Mouse (Mus musculus): ENCODE data around the gene Hacd1. TPM values are rescaled to one million over a fixed set of nuclear protein-coding genes. Genes with fewer than 3 reads are reported as not detected.

Gene Hacd1
- total and polyA plus RNA-seq, 2 experiments from 2014 or later = 51.2 to 83.4 TPM

- H3K27ac ChIP-seq (ENCODE audit: low read depth, low read length) = no peak overlapping the region
- 71% methylated on average over 2 of the region's 2 CpGs for WGBS
- no peak overlapping the region for H3K9ac ChIP-seq (replicated peaks; ENCODE audit: low read length, poor library complexity, severe bottlenecking)
- no peak; the same call in 1 of the 2 replicates for TF ChIP-seq CTCF (IDR thresholded peaks at IDR 0.05)
- H3K36me3 ChIP-seq (ENCODE audit: insufficient read depth, low read length) = no peaks in the 10 kb centered on the region
- DNase-seq (ENCODE audit: low spot score) (no peak), ATAC-seq (ENCODE audit: low FRiP score) (no peak)
- no peaks in the 10 kb centered on the region for H3K27me3 ChIP-seq (ENCODE audit: insufficient read depth, low read length)
- no peaks in the 10 kb centered on the region for H3K4me1 ChIP-seq (ENCODE audit: insufficient read depth, low read length)
- no peak overlapping the region for H3K4me3 ChIP-seq (ENCODE audit: low read depth, low read length)
- H3K4me2 ChIP-seq (ENCODE audit: low read depth, low read length, poor library complexity, severe bottlenecking) = no peak overlapping the region
- no peaks in the 10 kb centered on the region for H3K9me3 ChIP-seq (ENCODE audit: low read length)
These were observed 198.5 kb downstream of the Hacd1 start for GRCm38 (mm10) chr2:13857461-13857860.

GRCm38 (mm10) chr2:13855510-13855909 is 200.4 kb downstream of the Hacd1 start:
- no peaks in the 10 kb centered on the region for H3K36me3 ChIP-seq (ENCODE audit: insufficient read depth, low read length)
- no peaks in the 10 kb centered on the region for H3K4me1 ChIP-seq (ENCODE audit: insufficient read depth, low read length)
- no peak overlapping the region for H3K4me3 ChIP-seq (ENCODE audit: low read depth, low read length)
- H3K4me2 ChIP-seq (ENCODE audit: low read depth, low read length, poor library complexity, severe bottlenecking) = no peak overlapping the region
- WGBS = 66% methylated on average over 3 of the region's 3 CpGs
- no peak overlapping the region for H3K27ac ChIP-seq (ENCODE audit: low read depth, low read length)
- TF ChIP-seq CTCF (IDR thresholded peaks at IDR 0.05) = peak; percentile 56
- DNase-seq (ENCODE audit: low spot score) = peak; percentile 16
- H3K9me3 ChIP-seq (ENCODE audit: low read length) = no peaks in the 10 kb centered on the region
- H3K9ac ChIP-seq (replicated peaks; ENCODE audit: low read length, poor library complexity, severe bottlenecking) = no peak overlapping the region
- no peak for ATAC-seq (ENCODE audit: low FRiP score)
- no peaks in the 10 kb centered on the region for H3K27me3 ChIP-seq (ENCODE audit: insufficient read depth, low read length)

- no peak for ATAC-seq (ENCODE audit: low FRiP score)
- H3K9me3 ChIP-seq (ENCODE audit: low read length) = no peaks in the 10 kb centered on the region
- no peak for DNase-seq (ENCODE audit: low spot score)
- H3K4me3 ChIP-seq (ENCODE audit: low read depth, low read length) = no peak overlapping the region
- H3K27me3 ChIP-seq (ENCODE audit: insufficient read depth, low read length) = no peaks in the 10 kb centered on the region
- no peak for TF ChIP-seq CTCF (IDR thresholded peaks at IDR 0.05)
- no peaks in the 10 kb centered on the region for H3K4me1 ChIP-seq (ENCODE audit: insufficient read depth, low read length)
- H3K9ac ChIP-seq (replicated peaks; ENCODE audit: low read length, poor library complexity, severe bottlenecking) = no peak overlapping the region
- H3K4me2 ChIP-seq (ENCODE audit: low read depth, low read length, poor library complexity, severe bottlenecking) = no peak overlapping the region
- H3K27ac ChIP-seq (ENCODE audit: low read depth, low read length) = no peak overlapping the region
- no peaks in the 10 kb centered on the region for H3K36me3 ChIP-seq (ENCODE audit: insufficient read depth, low read length)
- WGBS = 75% methylated on average over 3 of the region's 3 CpGs
These were observed 219.6 kb downstream of the Hacd1 start for GRCm38 (mm10) chr2:13836310-13836709.

GRCm38 (mm10) chr2:13834989-13835388 is 220.9 kb downstream of the Hacd1 start:
- no peaks in the 10 kb centered on the region for H3K9me3 ChIP-seq (ENCODE audit: low read length)
- no peak overlapping the region for H3K4me2 ChIP-seq (ENCODE audit: low read depth, low read length, poor library complexity, severe bottlenecking)
- ATAC-seq (ENCODE audit: low FRiP score) = no peak
- no peak overlapping the region for H3K4me3 ChIP-seq (ENCODE audit: low read depth, low read length)
- no peak for TF ChIP-seq CTCF (IDR thresholded peaks at IDR 0.05)
- DNase-seq (ENCODE audit: low spot score) = no peak
- no peak overlapping the region for H3K9ac ChIP-seq (replicated peaks; ENCODE audit: low read length, poor library complexity, severe bottlenecking)
- H3K4me1 ChIP-seq (ENCODE audit: insufficient read depth, low read length) = no peaks in the 10 kb centered on the region
- H3K27ac ChIP-seq (ENCODE audit: low read depth, low read length) = no peak overlapping the region
- WGBS = 73% methylated on average over 1 of the region's 1 CpGs
- no peaks in the 10 kb centered on the region for H3K36me3 ChIP-seq (ENCODE audit: insufficient read depth, low read length)
- no peaks in the 10 kb centered on the region for H3K27me3 ChIP-seq (ENCODE audit: insufficient read depth, low read length)

GRCm38 (mm10) chr2:13816645-13817044 is 239.3 kb downstream of the Hacd1 start:
- DNase-seq (ENCODE audit: low spot score) (no peak), ATAC-seq (ENCODE audit: low FRiP score) (no peak)
- 81% methylated on average over 2 of the region's 2 CpGs for WGBS
- no peak overlapping the region for H3K4me2 ChIP-seq (ENCODE audit: low read depth, low read length, poor library complexity, severe bottlenecking)
- no peaks in the 10 kb centered on the region for H3K4me1 ChIP-seq (ENCODE audit: insufficient read depth, low read length)
- no peak overlapping the region for H3K4me3 ChIP-seq (ENCODE audit: low read depth, low read length)
- H3K9ac ChIP-seq (replicated peaks; ENCODE audit: low read length, poor library complexity, severe bottlenecking) = no peak overlapping the region
- no peak overlapping the region for H3K27ac ChIP-seq (ENCODE audit: low read depth, low read length)
- no peaks in the 10 kb centered on the region for H3K9me3 ChIP-seq (ENCODE audit: low read length)
- no peaks in the 10 kb centered on the region for H3K27me3 ChIP-seq (ENCODE audit: insufficient read depth, low read length)
- TF ChIP-seq CTCF (IDR thresholded peaks at IDR 0.05) = no peak
- H3K36me3 ChIP-seq (ENCODE audit: insufficient read depth, low read length) = no peaks in the 10 kb centered on the region

- TF ChIP-seq CTCF (IDR thresholded peaks at IDR 0.05) = no peak
- Histone ChIP-seq H3K4me3 (ENCODE audit: low read depth, low read length) (no peak overlapping the region), H3K36me3 (ENCODE audit: insufficient read depth, low read length) (no peaks in the 10 kb centered on the region), H3K9me3 (ENCODE audit: low read length) (no peaks in the 10 kb centered on the region), H3K4me2 (ENCODE audit: low read depth, low read length, poor library complexity, severe bottlenecking) (no peak overlapping the region), H3K27me3 (ENCODE audit: insufficient read depth, low read length) (no peaks in the 10 kb centered on the region), H3K9ac (replicated peaks; ENCODE audit: low read length, poor library complexity, severe bottlenecking) (no peak overlapping the region), H3K27ac (ENCODE audit: low read depth, low read length) (no peak overlapping the region), H3K4me1 (ENCODE audit: insufficient read depth, low read length) (no peaks in the 10 kb centered on the region)
- DNase-seq (ENCODE audit: low spot score) (no peak), ATAC-seq (ENCODE audit: low FRiP score) (no peak)
- WGBS = 72% methylated on average over 5 of the region's 5 CpGs
These were observed 247.3 kb downstream of the Hacd1 start for GRCm38 (mm10) chr2:13808593-13808992.
